Mouse (Mus musculus): ENCODE measurements around the gene Mex3d. TPM values are rescaled to one million over a fixed set of nuclear protein-coding genes. Genes with fewer than 3 reads are reported as not detected.
A peak's percentile ranks its signal among the peaks of the same experiment; 100 is the strongest.

Gene Mex3d
- polyA plus RNA-seq, 1 experiment from 2014 or later: 7.0 TPM

DNA sequence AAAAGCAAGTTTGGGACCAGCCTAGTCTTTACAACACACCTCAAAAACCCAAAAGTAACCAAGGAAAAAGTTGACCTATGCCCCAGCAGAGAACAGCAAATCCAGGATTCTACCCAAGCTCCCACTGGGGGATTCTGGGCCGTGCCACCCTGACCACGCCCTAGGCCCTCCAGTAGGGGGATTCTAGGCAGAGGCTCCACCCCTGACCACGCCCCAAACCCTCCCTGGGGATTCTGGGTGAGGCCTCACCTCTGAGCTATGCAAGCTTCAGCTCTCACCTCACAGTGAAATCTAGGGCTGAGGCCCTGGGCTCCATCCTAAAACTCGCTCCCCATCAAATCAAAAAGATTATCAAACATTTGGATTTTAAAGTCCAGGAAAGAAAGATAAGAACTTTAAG lies 36.1 kb upstream of the Mex3d start:
- 0 out of 2 replicates have a peak overlapping the region, but pooled peaks have one; percentile 4 for H3K27ac ChIP-seq
- DNase-seq (ENCODE audit: extremely low spot score, low spot score): no peak
- H3K4me3 ChIP-seq: no peak overlapping the region
- peaks cover 100% of the 10 kb centered on the region for H3K36me3 ChIP-seq (replicated peaks)
- H3K9me3 ChIP-seq: peaks cover 15% of the 10 kb centered on the region; the same call in 1 of the 2 replicates
- peaks cover 22% of the 10 kb centered on the region for H3K4me1 ChIP-seq
- no peaks in the 10 kb centered on the region for H3K27me3 ChIP-seq (ENCODE audit: poor library complexity, severe bottlenecking)
- 57% methylated on average over 4 of the region's 4 CpGs for whole genome bisulfite sequencing

DNA sequence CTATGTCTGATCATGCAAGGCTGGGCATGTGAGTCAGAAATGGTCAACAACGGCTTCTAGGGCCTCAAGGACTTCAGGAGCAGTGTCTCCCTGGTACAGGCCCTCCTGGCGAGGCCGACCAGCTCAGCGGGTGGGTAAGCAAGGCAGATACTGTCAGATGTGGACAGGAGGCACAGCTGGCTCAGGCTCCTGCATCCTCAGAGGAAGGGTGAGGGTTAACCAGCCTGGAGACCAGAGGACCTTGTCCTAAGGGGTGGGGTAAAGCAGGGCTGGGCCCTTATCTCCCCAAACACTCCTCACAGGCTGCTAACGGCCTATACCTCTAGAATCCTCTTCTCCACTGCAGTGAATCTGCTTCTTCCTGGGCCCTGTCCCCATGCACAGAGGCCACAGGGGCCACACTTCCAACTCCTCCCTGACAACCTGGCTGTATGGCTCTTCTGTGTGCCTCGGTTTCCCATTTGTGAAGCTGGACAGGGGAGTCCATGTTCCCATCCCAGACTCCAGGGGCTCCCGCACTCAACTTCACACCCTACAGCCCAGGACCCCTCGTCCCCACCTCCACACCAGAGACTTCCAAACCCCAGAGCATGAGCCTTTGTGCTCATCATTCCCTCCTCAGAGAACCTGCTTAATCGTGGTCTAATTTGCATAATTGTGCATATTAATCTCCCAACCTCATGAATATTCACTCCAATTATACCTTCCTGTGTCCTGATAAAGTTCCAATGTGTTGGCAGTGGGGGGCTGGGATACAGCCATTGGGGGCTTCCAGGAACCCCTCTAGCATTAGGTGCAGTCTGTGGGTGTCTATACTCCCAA lies 34.4 kb upstream of the Mex3d start:
- peaks cover 15% of the 10 kb centered on the region; the same call in 1 of the 2 replicates for H3K9me3 ChIP-seq
- peaks cover 22% of the 10 kb centered on the region for H3K4me1 ChIP-seq
- no peaks in the 10 kb centered on the region for H3K27me3 ChIP-seq (ENCODE audit: poor library complexity, severe bottlenecking)
- peaks cover 100% of the 10 kb centered on the region for H3K36me3 ChIP-seq (replicated peaks)
- no peak for DNase-seq (ENCODE audit: extremely low spot score, low spot score)
- no peak overlapping the region; the same call in 1 of the 2 replicates for H3K27ac ChIP-seq
- WGBS: 89% methylated on average over 9 of the region's 9 CpGs
- H3K4me3 ChIP-seq: no peak overlapping the region

DNA sequence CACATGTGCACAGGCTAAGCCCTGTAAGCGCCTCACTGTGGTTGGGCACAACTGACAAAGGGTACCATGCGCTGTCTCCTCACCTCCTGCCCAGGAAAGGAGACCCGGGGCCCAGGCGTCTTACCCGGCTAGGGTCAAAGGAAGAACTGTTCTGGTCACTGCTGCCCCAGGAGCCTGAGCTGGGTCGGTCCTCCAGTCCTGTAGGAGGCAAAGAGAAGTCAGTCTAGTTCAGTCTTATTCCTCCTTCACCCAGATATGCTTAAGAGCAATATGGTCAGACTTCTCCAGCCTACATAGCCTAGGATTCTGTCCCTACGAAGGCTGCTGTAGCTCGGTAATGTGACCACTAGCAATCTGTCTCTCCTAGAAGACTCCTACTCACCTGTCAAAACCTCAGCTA lies 33.7 kb upstream of the Mex3d start:
- H3K4me1 ChIP-seq: peaks cover 22% of the 10 kb centered on the region
- WGBS: 94% methylated on average over 8 of the region's 8 CpGs
- no peak overlapping the region for H3K4me3 ChIP-seq
- H3K27ac ChIP-seq: no peak overlapping the region; the same call in 1 of the 2 replicates
- peaks cover 100% of the 10 kb centered on the region for H3K36me3 ChIP-seq (replicated peaks)
- no peak for DNase-seq (ENCODE audit: extremely low spot score, low spot score)
- no peaks in the 10 kb centered on the region for H3K27me3 ChIP-seq (ENCODE audit: poor library complexity, severe bottlenecking)
- peaks cover 12% of the 10 kb centered on the region; the same call in 1 of the 2 replicates for H3K9me3 ChIP-seq

DNA sequence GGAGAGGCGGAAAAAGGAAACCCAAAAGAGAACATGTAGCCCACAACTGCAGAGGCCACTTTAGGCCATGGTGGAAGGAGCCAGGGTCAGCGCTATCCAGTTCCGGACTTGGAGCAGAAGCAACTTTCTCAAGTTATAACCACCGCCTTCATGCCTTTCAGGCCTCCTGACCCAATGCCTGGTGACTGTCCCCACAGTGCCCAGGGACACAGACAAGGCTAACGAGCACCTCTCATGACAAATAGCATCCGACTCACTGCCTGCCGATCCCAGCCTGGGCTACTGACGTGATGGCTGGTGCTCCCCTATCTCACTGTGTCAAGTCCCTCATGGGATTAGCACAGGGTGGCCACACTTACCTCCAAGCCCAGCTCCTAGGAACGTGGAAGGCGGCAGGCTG lies 33.3 kb upstream of the Mex3d start:
- H3K4me1 ChIP-seq: peaks cover 22% of the 10 kb centered on the region
- H3K27ac ChIP-seq: no peak overlapping the region
- H3K27me3 ChIP-seq (ENCODE audit: poor library complexity, severe bottlenecking): no peaks in the 10 kb centered on the region
- no peak overlapping the region for H3K4me3 ChIP-seq
- no peak for DNase-seq (ENCODE audit: extremely low spot score, low spot score)
- peaks cover 7% of the 10 kb centered on the region; the same call in 1 of the 2 replicates for H3K9me3 ChIP-seq
- 92% methylated on average over 10 of the region's 10 CpGs for WGBS
- H3K36me3 ChIP-seq (replicated peaks): peaks cover 100% of the 10 kb centered on the region

DNA sequence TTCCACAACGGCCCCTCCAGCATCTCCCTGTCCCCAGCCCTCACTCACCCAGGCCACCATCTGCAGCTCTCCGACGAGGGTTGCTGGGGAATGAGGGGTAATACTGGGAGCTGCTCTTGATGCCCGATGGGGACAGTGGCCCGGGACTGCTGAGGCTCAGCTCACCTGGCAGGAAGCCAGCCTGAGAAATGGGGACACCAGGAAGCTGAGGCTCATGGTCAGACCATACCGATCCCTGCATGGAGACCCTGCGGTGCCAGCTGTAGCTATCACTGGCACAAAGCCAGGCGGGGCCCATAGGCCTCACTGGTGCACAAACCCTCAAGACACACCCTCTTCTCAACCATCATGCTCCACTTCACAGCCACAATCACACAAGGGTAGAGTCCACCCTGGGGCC lies 32.0 kb upstream of the Mex3d start:
- H3K4me3 ChIP-seq: no peak overlapping the region
- peaks cover 22% of the 10 kb centered on the region for H3K4me1 ChIP-seq
- H3K36me3 ChIP-seq (replicated peaks): peaks cover 100% of the 10 kb centered on the region
- H3K27me3 ChIP-seq (ENCODE audit: poor library complexity, severe bottlenecking): no peaks in the 10 kb centered on the region
- no peaks in the 10 kb centered on the region for H3K9me3 ChIP-seq
- 94% methylated on average over 8 of the region's 8 CpGs for WGBS
- no peak overlapping the region for H3K27ac ChIP-seq
- no peak for DNase-seq (ENCODE audit: extremely low spot score, low spot score)

DNA sequence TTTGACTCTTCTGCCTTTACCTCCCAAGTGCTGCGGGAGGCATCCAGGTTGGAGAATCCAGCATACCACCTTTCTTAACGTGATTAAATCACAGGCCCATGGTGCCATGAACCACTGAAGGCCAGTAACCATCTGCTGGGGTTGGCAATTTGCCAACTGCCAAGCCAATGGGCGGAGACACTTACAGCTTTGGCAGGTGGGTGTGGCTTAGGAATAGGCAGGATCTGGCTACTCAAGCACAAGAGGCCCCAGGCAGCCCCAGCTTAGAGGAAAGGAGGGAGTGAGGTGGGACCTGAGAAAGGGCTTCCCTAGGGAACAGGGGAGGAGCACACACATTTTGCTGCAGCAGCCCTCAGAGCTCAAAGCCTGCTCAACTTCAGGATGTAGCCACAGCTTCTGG lies 30.9 kb upstream of the Mex3d start:
- no peak overlapping the region for H3K27ac ChIP-seq
- DNase-seq (ENCODE audit: extremely low spot score, low spot score): no peak
- H3K36me3 ChIP-seq (replicated peaks): peaks cover 100% of the 10 kb centered on the region
- H3K4me1 ChIP-seq: peaks cover 11% of the 10 kb centered on the region; the same call in 1 of the 2 replicates
- 90% methylated on average over 3 of the region's 3 CpGs for WGBS
- H3K4me3 ChIP-seq: peak overlapping the region; percentile 12; the same call in 1 of the 2 replicates
- H3K27me3 ChIP-seq (ENCODE audit: poor library complexity, severe bottlenecking): no peaks in the 10 kb centered on the region
- H3K9me3 ChIP-seq: no peaks in the 10 kb centered on the region

DNA sequence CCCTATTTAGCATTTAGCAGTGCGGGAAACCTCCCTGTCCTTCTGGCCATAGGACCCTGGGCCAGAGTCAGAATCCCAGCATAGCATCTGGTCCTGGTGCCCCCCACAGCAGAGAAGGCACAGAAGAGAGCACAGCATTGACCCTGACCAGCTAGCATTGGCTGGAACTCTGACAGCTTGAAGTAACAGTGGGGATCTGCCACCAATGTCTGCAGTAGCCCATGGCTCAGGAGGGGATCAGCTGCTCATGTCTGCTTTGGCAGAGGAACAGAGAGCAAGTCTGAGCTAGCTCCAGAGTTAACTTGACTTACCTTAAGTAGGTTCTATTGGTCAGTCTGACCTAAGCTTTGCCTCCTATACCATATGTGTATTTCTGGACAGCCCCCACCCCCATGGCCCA lies 30.4 kb upstream of the Mex3d start:
- Histone ChIP-seq H3K4me1 (peaks cover 11% of the 10 kb centered on the region; the same call in 1 of the 2 replicates), H3K27me3 (ENCODE audit: poor library complexity, severe bottlenecking) (no peaks in the 10 kb centered on the region), H3K27ac (no peak overlapping the region), H3K36me3 (replicated peaks) (peaks cover 100% of the 10 kb centered on the region), H3K9me3 (no peaks in the 10 kb centered on the region), H3K4me3 (no peak overlapping the region)
- WGBS: 91% methylated on average over 1 of the region's 1 CpGs
- DNase-seq (ENCODE audit: extremely low spot score, low spot score): no peak

DNA sequence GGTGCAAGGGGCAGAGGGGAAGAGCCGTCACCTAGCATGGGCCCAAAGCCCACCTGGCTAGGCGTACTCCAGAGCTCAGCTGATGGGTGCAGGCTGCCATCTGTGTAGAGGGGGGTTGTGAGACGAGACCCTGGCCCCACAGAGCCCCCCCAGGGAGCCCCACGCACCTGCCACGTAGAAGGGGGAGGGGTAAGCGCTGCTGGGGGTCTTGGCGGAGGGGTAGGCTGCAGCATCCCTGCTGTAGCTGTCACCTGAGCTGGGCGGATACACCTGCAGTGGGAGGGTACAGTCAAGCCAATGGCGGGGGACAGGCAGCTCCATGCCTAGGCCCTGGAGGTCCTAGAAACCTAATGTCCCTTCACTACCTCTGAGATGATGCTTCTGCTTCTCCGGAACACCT lies 29.9 kb upstream of the Mex3d start:
- DNase-seq (ENCODE audit: extremely low spot score, low spot score): no peak
- H3K9me3 ChIP-seq: no peaks in the 10 kb centered on the region
- no peak overlapping the region for H3K27ac ChIP-seq
- no peaks in the 10 kb centered on the region for H3K27me3 ChIP-seq (ENCODE audit: poor library complexity, severe bottlenecking)
- no peak overlapping the region; the same call in 1 of the 2 replicates for H3K4me3 ChIP-seq
- H3K4me1 ChIP-seq: peaks cover 11% of the 10 kb centered on the region; the same call in 1 of the 2 replicates
- H3K36me3 ChIP-seq (replicated peaks): peaks cover 100% of the 10 kb centered on the region
- WGBS: 95% methylated on average over 10 of the region's 10 CpGs

DNA sequence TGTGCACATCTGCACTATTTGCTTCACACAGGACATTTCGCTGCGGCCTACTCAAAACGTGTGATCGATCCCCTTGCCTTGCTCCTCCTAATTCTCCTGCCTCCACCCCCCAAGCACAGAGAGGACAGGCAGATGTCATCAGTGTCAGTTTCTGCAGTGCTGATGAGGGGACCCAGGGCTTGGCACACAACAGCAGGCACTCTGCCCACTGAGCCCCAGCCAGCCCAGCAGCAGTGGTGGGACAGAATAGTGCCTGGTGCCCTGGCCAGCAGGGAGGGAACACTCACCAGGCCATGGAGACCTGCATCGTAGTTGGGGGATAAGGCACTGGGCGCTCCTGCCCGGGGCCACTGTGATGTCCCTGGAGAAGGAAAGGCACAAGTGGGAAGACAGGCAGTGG lies 28.1 kb upstream of the Mex3d start:
- H3K27ac ChIP-seq: no peak overlapping the region
- 0 out of 2 replicates have a peak overlapping the region, but pooled peaks have one; percentile 5 for H3K4me3 ChIP-seq

DNA sequence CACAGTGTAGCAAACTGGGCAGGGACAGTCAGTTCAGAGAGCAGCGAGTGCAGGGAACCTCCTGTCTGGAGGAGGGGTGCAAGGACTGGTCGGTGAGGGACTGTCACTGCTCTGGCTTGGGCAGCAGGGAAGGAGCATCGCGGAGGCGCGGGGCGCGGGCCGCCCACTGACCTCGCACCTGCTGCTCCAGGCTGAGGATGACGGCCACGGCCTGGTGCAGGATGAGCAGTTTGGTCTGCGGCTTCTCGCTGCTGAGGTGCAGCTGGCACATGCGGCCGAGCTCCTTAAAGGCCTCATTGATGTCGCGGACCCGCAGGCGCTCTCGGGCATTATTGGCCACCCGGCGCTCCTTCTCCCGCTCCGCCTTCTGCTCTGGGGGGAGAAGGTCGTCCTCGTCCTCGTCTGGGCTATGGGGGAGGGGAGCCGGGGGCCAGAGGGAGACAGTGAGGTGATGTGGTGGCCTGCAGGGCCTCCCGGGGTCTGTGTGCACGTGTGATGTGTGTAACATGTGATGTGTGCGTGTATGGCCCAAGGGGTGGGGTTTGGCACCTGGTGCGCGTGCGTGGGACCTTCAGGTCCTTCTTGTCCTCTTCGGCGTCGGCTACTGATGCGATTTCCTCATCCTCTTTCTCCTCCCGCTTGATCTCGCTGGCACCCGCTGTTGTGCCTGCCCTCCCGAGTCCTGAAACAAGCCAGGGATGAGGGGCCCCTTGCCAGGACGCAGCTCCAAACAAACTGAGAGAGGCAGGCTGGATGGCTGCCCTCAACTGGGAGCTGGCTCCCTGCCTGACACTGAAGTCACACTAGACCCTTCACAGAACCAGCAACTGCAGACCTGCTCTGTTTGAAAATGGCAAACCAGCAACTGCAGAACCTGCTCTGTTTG lies 25.4 kb upstream of the Mex3d start:
- WGBS: 92% methylated on average over 44 of the region's 44 CpGs
- Histone ChIP-seq H3K27me3 (ENCODE audit: poor library complexity, severe bottlenecking) (no peaks in the 10 kb centered on the region), H3K4me3 (no peak overlapping the region)

More for the DNA sequence above, 28.1 kb upstream of the Mex3d start:
- H3K36me3 ChIP-seq (replicated peaks): peaks cover 100% of the 10 kb centered on the region
- no peaks in the 10 kb centered on the region for H3K27me3 ChIP-seq (ENCODE audit: poor library complexity, severe bottlenecking)
- 95% methylated on average over 7 of the region's 7 CpGs for WGBS
- no peak for DNase-seq (ENCODE audit: extremely low spot score, low spot score)
- peaks cover 11% of the 10 kb centered on the region; the same call in 1 of the 2 replicates for H3K4me1 ChIP-seq
- H3K9me3 ChIP-seq: no peaks in the 10 kb centered on the region

DNA sequence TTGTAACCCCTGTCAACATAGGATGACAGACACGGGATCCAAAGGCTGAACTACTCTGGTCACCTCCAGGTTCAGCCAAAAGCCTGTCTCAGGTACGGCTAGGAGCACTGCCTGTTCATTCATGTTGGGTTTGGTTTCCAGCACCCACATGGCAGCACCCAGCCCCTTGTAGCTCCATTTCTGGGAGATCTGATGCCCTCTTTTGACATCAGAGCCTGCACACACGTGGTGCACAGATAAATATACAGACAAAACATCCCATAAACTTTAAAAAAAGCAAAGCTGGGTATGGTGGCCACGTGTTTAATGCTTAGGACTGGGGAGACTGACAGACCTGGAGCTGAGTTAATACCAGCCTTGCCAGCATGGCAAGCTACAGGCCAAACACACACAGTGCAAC lies 20.5 kb upstream of the Mex3d start:
- Histone ChIP-seq H3K36me3 (replicated peaks) (peaks cover 62% of the 10 kb centered on the region), H3K9me3 (peaks cover 4% of the 10 kb centered on the region; the same call in 1 of the 2 replicates), H3K4me3 (peak overlapping the region; percentile 90; the same call in 1 of the 2 replicates), H3K27ac (no peak overlapping the region), H3K4me1 (peaks cover 29% of the 10 kb centered on the region), H3K27me3 (ENCODE audit: poor library complexity, severe bottlenecking) (no peaks in the 10 kb centered on the region)
- no peak for DNase-seq (ENCODE audit: extremely low spot score, low spot score)
- 53% methylated on average over 4 of the region's 4 CpGs for WGBS

More for the DNA sequence above, 25.4 kb upstream of the Mex3d start:
- no peak for DNase-seq (ENCODE audit: extremely low spot score, low spot score)
- peaks cover 92% of the 10 kb centered on the region for H3K36me3 ChIP-seq (replicated peaks)
- peaks cover 2% of the 10 kb centered on the region for H3K4me1 ChIP-seq
- no peaks in the 10 kb centered on the region for H3K9me3 ChIP-seq
- H3K27ac ChIP-seq: 0 out of 2 replicates have a peak overlapping the region, but pooled peaks have one; percentile 22

DNA sequence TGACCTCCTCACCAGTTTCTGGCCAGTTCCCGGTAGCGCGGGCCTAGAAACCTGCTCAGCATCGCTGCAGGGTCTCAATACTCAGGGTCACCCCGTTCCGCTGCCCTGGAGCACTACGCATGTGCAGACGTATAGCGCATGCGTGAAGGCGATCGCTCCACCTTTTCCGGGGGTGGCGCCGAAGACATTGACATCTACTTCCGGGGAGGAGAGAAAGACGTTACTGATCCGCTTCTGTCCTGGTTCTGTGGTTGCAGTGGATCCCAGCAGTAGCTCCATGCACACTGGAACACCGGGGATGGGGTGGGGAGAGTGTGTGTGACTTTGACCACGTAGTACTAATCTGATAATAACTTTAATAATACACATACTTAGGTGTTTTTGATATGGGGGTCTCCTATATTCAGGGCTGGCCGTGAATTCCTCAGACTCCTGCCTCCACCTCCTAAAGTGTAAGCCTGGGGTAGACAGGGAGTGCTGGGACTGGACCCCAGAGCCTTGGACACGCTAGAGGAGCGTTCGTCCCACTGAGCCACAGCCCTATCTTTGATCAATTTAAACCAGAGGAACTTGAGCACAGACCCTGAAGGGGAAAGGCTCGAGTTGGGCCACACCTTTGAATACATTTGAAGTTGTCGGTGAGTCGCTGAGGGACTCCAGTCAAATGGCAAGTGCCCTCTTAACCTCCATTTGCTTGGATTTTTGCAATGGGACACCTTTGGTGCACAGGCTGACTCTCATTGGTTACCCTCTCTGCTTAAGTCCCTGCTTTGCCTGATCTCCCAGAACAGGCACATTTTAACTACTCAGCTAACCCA lies 19.4 kb upstream of the Mex3d start, which contains the start of gene Uqcr11:
Gene Uqcr11, minus strand, starts transcription at position 147 of the 818 bp plus-strand sequence.
- Histone ChIP-seq H3K4me3 (peak within 1 kb of the TSS; percentile 90), H3K9me3 (peaks cover 4% of the 10 kb centered on the region; the same call in 1 of the 2 replicates), H3K27ac (peak within 1 kb of the TSS; percentile 82), H3K4me1 (peaks cover 29% of the 10 kb centered on the region), H3K27me3 (ENCODE audit: poor library complexity, severe bottlenecking) (no peaks in the 10 kb centered on the region), H3K36me3 (replicated peaks) (peaks cover 62% of the 10 kb centered on the region)
- peak; percentile 92 for DNase-seq (ENCODE audit: extremely low spot score, low spot score)
- WGBS: 3% methylated on average over 27 of the region's 27 CpGs
